8 mouse cellular contexts compared by ENCODE assay signal in genomic region chr1:74713859-74714730, GRCm38 (mm10). TPM values are rescaled to one million over a fixed set of nuclear protein-coding genes. Genes with fewer than 3 reads are reported as not detected.
DNase-seq lines count a peak whose midpoint lies in the region; ATAC-seq and TF ChIP-seq lines count a peak whose summit lies in the region.

No protein-coding gene starts in this region.

- H3K9me3 ChIP-seq in lung, postnatal 0 days (ENCODE audit: low read length): no peaks in the 10 kb centered on the region
- H3K9me3 ChIP-seq in forebrain, embryonic 13.5 days (replicated peaks): no peaks in the 10 kb centered on the region
- no peaks in the 10 kb centered on the region for H3K9me3 ChIP-seq in limb, embryonic 11.5 days (ENCODE audit: control insufficient read depth, low read length)

- H3K4me2 ChIP-seq in lung, postnatal 0 days (replicated peaks; ENCODE audit: low read depth, low read length): peak overlapping the region; percentile 81
- H3K4me2 ChIP-seq in forebrain, embryonic 13.5 days: peak overlapping the region; percentile 83
- peak overlapping the region; percentile 94 for H3K4me2 ChIP-seq in limb, embryonic 11.5 days (ENCODE audit: low read depth, severe bottlenecking)

- H3K27ac ChIP-seq in lung, postnatal 0 days (ENCODE audit: low read length): no peak overlapping the region
- H3K27ac ChIP-seq in forebrain, embryonic 13.5 days: no peak overlapping the region
- H3K27ac ChIP-seq in limb, embryonic 11.5 days (replicated peaks; ENCODE audit: low read depth, low read length): peak overlapping the region; percentile 39; the same call in 1 of the 2 replicates
- H3K27ac ChIP-seq in small intestine, adult 2 months (ENCODE audit: insufficient read depth, low read depth, low read length): peak overlapping the region; percentile 81

- no peaks in the 10 kb centered on the region for H3K27me3 ChIP-seq in lung, postnatal 0 days (replicated peaks; ENCODE audit: insufficient read depth, low read length)
- H3K27me3 ChIP-seq in forebrain, embryonic 13.5 days: peaks cover 20% of the 10 kb centered on the region; the same call in 1 of the 2 replicates
- no peaks in the 10 kb centered on the region for H3K27me3 ChIP-seq in limb, embryonic 11.5 days (ENCODE audit: control insufficient read depth, insufficient read depth, low read length)
- H3K27me3 ChIP-seq in small intestine, adult 2 months (ENCODE audit: control insufficient read depth, insufficient read depth, low read length): no peaks in the 10 kb centered on the region

- no peak for TF ChIP-seq POLR2A in small intestine, adult 2 months (IDR thresholded peaks at IDR 0.05; ENCODE audit: low read depth, low read length)

- no peaks in the 10 kb centered on the region for H3K36me3 ChIP-seq in lung, postnatal 0 days (ENCODE audit: insufficient read depth, low read length)
- no peaks in the 10 kb centered on the region for H3K36me3 ChIP-seq in forebrain, embryonic 13.5 days (ENCODE audit: poor library complexity, severe bottlenecking)
- H3K36me3 ChIP-seq in limb, embryonic 11.5 days (ENCODE audit: control insufficient read depth, insufficient read depth, low read length): no peaks in the 10 kb centered on the region
- H3K36me3 ChIP-seq in small intestine, adult 2 months (ENCODE audit: control insufficient read depth, insufficient read depth, low read length): no peaks in the 10 kb centered on the region

- no peak overlapping the region for H3K9ac ChIP-seq in lung, postnatal 0 days (replicated peaks; ENCODE audit: low read depth)
- peak overlapping the region; percentile 65 for H3K9ac ChIP-seq in forebrain, embryonic 13.5 days
- H3K9ac ChIP-seq in limb, embryonic 11.5 days (ENCODE audit: low read length): peak overlapping the region; percentile 79

- 23% methylated on average over 12 of the region's 12 CpGs for WGBS in lung, postnatal 0 days
- WGBS in forebrain, embryonic 13.5 days: 31% methylated on average over 12 of the region's 12 CpGs
- 20% methylated on average over 12 of the region's 12 CpGs for WGBS in limb, embryonic 11.5 days
- 18% methylated on average over 12 of the region's 12 CpGs for WGBS in small intestine, adult 2 months

- intact Hi-C loops in gastrocnemius, postnatal 36 days (cut with DNase I): loop anchor here (5.0 kb wide), 1 partner anchor 43 kb away; no protein-coding TSS in a partner anchor

- no peak for ATAC-seq in lung, postnatal 0 days
- no peak for ATAC-seq in forebrain, embryonic 13.5 days
- no peak for ATAC-seq in limb, embryonic 11.5 days (ENCODE audit: insufficient number of reproducible peaks, low FRiP score, low TSS enrichment, low read depth)

- peak; percentile 29 for DNase-seq in lung, postnatal 0 days (ENCODE audit: low spot score)
- no peak for DNase-seq in lung, postnatal 36 days
- no peak for DNase-seq in limb, embryonic 11.5 days (ENCODE audit: low spot score)
- no peak for DNase-seq in cerebellum, adult 11-12 months
- DNase-seq in gastrocnemius, postnatal 36 days: no peak
- no peak for DNase-seq in gastrocnemius, postnatal 4 days (ENCODE audit: low spot score in 2 of 2)

- peak overlapping the region; percentile 39 for H3K4me3 ChIP-seq in lung, postnatal 0 days (ENCODE audit: low read depth, low read length)
- peak overlapping the region; percentile 45 for H3K4me3 ChIP-seq in forebrain, embryonic 13.5 days
- H3K4me3 ChIP-seq in limb, embryonic 11.5 days (ENCODE audit: low read depth, low read length): peak overlapping the region; percentile 60
- peak overlapping the region; percentile 89 for H3K4me3 ChIP-seq in small intestine, adult 2 months (ENCODE audit: low read depth, low read length)

- H3K4me1 ChIP-seq in lung, postnatal 0 days (ENCODE audit: insufficient read depth, low read depth, low read length): no peaks in the 10 kb centered on the region
- peaks cover 8% of the 10 kb centered on the region for H3K4me1 ChIP-seq in forebrain, embryonic 13.5 days
- H3K4me1 ChIP-seq in limb, embryonic 11.5 days (ENCODE audit: control insufficient read depth, insufficient read depth, low read length): peaks cover 12% of the 10 kb centered on the region; the same call in 1 of the 2 replicates
- peaks cover 4% of the 10 kb centered on the region; the same call in 1 of the 2 replicates for H3K4me1 ChIP-seq in small intestine, adult 2 months (ENCODE audit: control insufficient read depth, insufficient read depth, insufficient read length, low read length)

- TF ChIP-seq EP300 in lung, postnatal 0 days (IDR thresholded peaks at IDR 0.05): no peak

- TF ChIP-seq CTCF in lung, postnatal 0 days (IDR thresholded peaks at IDR 0.05): no peak
- no peak for TF ChIP-seq CTCF in small intestine, adult 2 months (IDR thresholded peaks at IDR 0.05; ENCODE audit: extremely low read depth, insufficient read length, insufficient replicate concordance, low read depth, low read length)

RNA-seq across cellular contexts. Expression of gene Cyp27a1, which starts 0.7 kb away (rescaled TPM):
- polyA plus RNA-seq in lung, postnatal 0 days (2015; fragmentation: Nextera tagmentation; extraction: Ambion mirVana): 5.2 and 5.4 TPM in 2 replicates
- polyA plus RNA-seq in forebrain, embryonic 13.5 days (2015; fragmentation: Nextera tagmentation; extraction: Ambion mirVana): 0.81 and 1.4 TPM in 2 replicates
- 16.0 and 19.8 TPM in 2 replicates for polyA plus RNA-seq in limb, embryonic 11.5 days (2014; fragmentation: Nextera tagmentation; extraction: Ambion mirVana)
- polyA plus RNA-seq in small intestine, adult 2 months (2012; rRNA removed): 5.6 and 36.2 TPM in 2 replicates
- total RNA-seq in gastrocnemius, postnatal 36 days (2021): 10 to 100 TPM; 41.0 to 44.1 TPM
- 1 to 10 TPM; 6.5 to 6.7 TPM for total RNA-seq in gastrocnemius, postnatal 4 days (2021)

RNA-seq across cellular contexts. Expression of gene Prkag3, which starts 34.9 kb away (rescaled TPM):
- 2.6 and 4.6 TPM in 2 replicates for polyA plus RNA-seq in lung, postnatal 0 days (2015; fragmentation: Nextera tagmentation; extraction: Ambion mirVana)
- polyA plus RNA-seq in forebrain, embryonic 13.5 days (2015; fragmentation: Nextera tagmentation; extraction: Ambion mirVana): not detected in 2 replicates
- polyA plus RNA-seq in limb, embryonic 11.5 days (2014; fragmentation: Nextera tagmentation; extraction: Ambion mirVana): not detected in 2 replicates
- 1.5 TPM in 1 of 2 replicates, not detected in the other for polyA plus RNA-seq in small intestine, adult 2 months (2012; rRNA removed)
- total RNA-seq in gastrocnemius, postnatal 36 days (2021): 10 to 100 TPM; 63.9 to 90.3 TPM
- 10 to 100 TPM; 26.1 to 29.4 TPM for total RNA-seq in gastrocnemius, postnatal 4 days (2021)

RNA-seq across cellular contexts. Expression of gene Ttll4, which starts 52.5 kb away (rescaled TPM):
- polyA plus RNA-seq in lung, postnatal 0 days (2015; fragmentation: Nextera tagmentation; extraction: Ambion mirVana): 4.2 and 4.7 TPM in 2 replicates
- 16.7 and 21.2 TPM in 2 replicates for polyA plus RNA-seq in forebrain, embryonic 13.5 days (2015; fragmentation: Nextera tagmentation; extraction: Ambion mirVana)
- polyA plus RNA-seq in limb, embryonic 11.5 days (2014; fragmentation: Nextera tagmentation; extraction: Ambion mirVana): 42.4 and 51.5 TPM in 2 replicates
- 5.7 and 8.4 TPM in 2 replicates for polyA plus RNA-seq in small intestine, adult 2 months (2012; rRNA removed)
- 10 to 100 TPM; 11.3 to 14.3 TPM for total RNA-seq in gastrocnemius, postnatal 36 days (2021)
- total RNA-seq in gastrocnemius, postnatal 4 days (2021): 10 to 100 TPM; 19.5 to 20.5 TPM

RNA-seq across cellular contexts. Expression of gene Wnt6, which starts 57.6 kb away (rescaled TPM):
- polyA plus RNA-seq in lung, postnatal 0 days (2015; fragmentation: Nextera tagmentation; extraction: Ambion mirVana): 0.36 and 0.50 TPM in 2 replicates
- polyA plus RNA-seq in forebrain, embryonic 13.5 days (2015; fragmentation: Nextera tagmentation; extraction: Ambion mirVana): 0.73 and 0.92 TPM in 2 replicates
- polyA plus RNA-seq in limb, embryonic 11.5 days (2014; fragmentation: Nextera tagmentation; extraction: Ambion mirVana): 21.2 and 27.4 TPM in 2 replicates
- 2.0 and 6.0 TPM in 2 replicates for polyA plus RNA-seq in small intestine, adult 2 months (2012; rRNA removed)
- under 1 TPM; 0.20 to 0.32 TPM for total RNA-seq in gastrocnemius, postnatal 36 days (2021)
- 1 to 10 TPM; 1.1 to 1.8 TPM for total RNA-seq in gastrocnemius, postnatal 4 days (2021)

Comparison
In these comparisons a context has a peak if more than half of its experiments do, and no peak if none do; other contexts are left out.
1. H3K27ac ChIP-seq: peak in limb, embryonic 11.5 days (single experiment) and small intestine, adult 2 months (single experiment); none in lung, postnatal 0 days (single experiment) and forebrain, embryonic 13.5 days (single experiment).
2. H3K4me3 ChIP-seq: peak in every context shown above with its lines; median percentile 89 in small intestine, adult 2 months; 60 in limb, embryonic 11.5 days; 45 in forebrain, embryonic 13.5 days; 39 in lung, postnatal 0 days.
3. Peak in every context shown above with its lines, with median percentiles within 50 percentile points of each other: H3K4me2 ChIP-seq.